8 mouse cellular contexts compared by ENCODE assay signal in the genomic region with DNA sequence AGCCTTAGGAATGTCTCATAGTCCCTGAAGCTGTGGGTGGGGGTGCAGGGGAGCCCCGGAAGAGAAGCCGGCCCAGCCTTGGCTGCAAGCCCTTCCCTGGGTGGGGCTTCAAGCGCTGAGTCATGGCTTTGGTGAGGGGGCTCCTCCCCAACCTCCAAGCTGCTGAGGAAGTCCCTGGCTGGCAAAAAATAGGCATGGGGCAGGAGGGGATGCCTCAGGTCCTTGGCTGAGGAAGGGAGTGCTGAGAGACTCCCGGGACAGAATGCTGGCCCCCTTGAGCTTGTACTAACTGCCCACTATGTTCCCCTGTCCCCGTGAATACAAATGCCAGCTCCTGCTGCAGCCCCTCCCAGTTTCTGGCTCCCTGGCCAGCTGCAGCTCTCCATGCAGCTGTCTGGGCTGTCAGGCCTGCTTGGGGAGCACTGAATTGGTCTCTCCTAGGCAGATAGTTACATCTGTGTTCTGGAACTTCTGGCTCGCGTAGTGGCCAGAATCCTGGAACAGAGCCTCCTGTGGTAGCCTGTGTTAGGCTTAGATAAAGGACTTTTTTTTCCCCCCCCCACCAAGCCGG. TPM values are rescaled to one million over a fixed set of nuclear protein-coding genes. Genes with fewer than 3 reads are reported as not detected.
DNase-seq lines count a peak whose midpoint lies in the region; ATAC-seq lines count a peak whose summit lies in the region.

No protein-coding gene starts in this region.

- H3K4me3 ChIP-seq in intestine, embryonic 14.5 days (ENCODE audit: low read depth, low read length): no peak overlapping the region
- no peak overlapping the region for H3K4me3 ChIP-seq in limb, embryonic 11.5 days (ENCODE audit: low read depth, low read length)
- H3K4me3 ChIP-seq in midbrain, embryonic 12.5 days: peak overlapping the region; percentile 94
- H3K4me3 ChIP-seq in stomach, embryonic 15.5 days (replicated peaks): peak overlapping the region; percentile 97

- peak; percentile 73 to 81 for DNase-seq in left cerebral cortex, adult 18-20 months (ENCODE audit: low spot score in 2 of 2)
- no peak for DNase-seq in left cerebral cortex, adult 11 months (ENCODE audit: low spot score)
- peak; percentile 57 to 64 for DNase-seq in cerebellum, postnatal 14 days
- peak; percentile 86 for DNase-seq in gastrocnemius, postnatal 25 days
- DNase-seq in intestine, embryonic 14.5 days (ENCODE audit: low spot score): no peak
- DNase-seq in limb, embryonic 11.5 days (ENCODE audit: low spot score): no peak

- WGBS in intestine, embryonic 14.5 days: 23% methylated on average over 8 of the region's 8 CpGs
- 40% methylated on average over 8 of the region's 8 CpGs for WGBS in limb, embryonic 11.5 days
- WGBS in midbrain, embryonic 12.5 days: 42% methylated on average over 8 of the region's 8 CpGs
- 16% methylated on average over 8 of the region's 8 CpGs for WGBS in stomach, embryonic 15.5 days

- H3K27ac ChIP-seq in intestine, embryonic 14.5 days (ENCODE audit: low read depth): 0 out of 2 replicates have a peak overlapping the region, but pooled peaks have one; percentile 27
- H3K27ac ChIP-seq in limb, embryonic 11.5 days (replicated peaks; ENCODE audit: low read depth, low read length): no peak overlapping the region
- H3K27ac ChIP-seq in midbrain, embryonic 12.5 days (replicated peaks): peak overlapping the region; percentile 15; the same call in 1 of the 2 replicates
- H3K27ac ChIP-seq in stomach, embryonic 15.5 days: peak overlapping the region; percentile 74

- no peaks in the 10 kb centered on the region for H3K27me3 ChIP-seq in intestine, embryonic 14.5 days (replicated peaks; ENCODE audit: control insufficient read depth, insufficient read depth, low read length)
- no peaks in the 10 kb centered on the region for H3K27me3 ChIP-seq in limb, embryonic 11.5 days (ENCODE audit: control insufficient read depth, insufficient read depth, low read length)
- no peaks in the 10 kb centered on the region for H3K27me3 ChIP-seq in midbrain, embryonic 12.5 days
- H3K27me3 ChIP-seq in stomach, embryonic 15.5 days (replicated peaks): no peaks in the 10 kb centered on the region

- peak overlapping the region; percentile 11; the same call in 1 of the 2 replicates for H3K9ac ChIP-seq in intestine, embryonic 14.5 days (ENCODE audit: low read length)
- no peak overlapping the region; the same call in 1 of the 2 replicates for H3K9ac ChIP-seq in limb, embryonic 11.5 days (ENCODE audit: low read length)
- H3K9ac ChIP-seq in midbrain, embryonic 12.5 days (replicated peaks): peak overlapping the region; percentile 94
- no peak overlapping the region for H3K9ac ChIP-seq in stomach, embryonic 15.5 days

- peaks cover 20% of the 10 kb centered on the region for H3K36me3 ChIP-seq in intestine, embryonic 14.5 days (ENCODE audit: control insufficient read depth, insufficient read depth, low read length)
- H3K36me3 ChIP-seq in limb, embryonic 11.5 days (ENCODE audit: control insufficient read depth, insufficient read depth, low read length): peaks cover 4% of the 10 kb centered on the region; the same call in 1 of the 2 replicates
- peaks cover 33% of the 10 kb centered on the region for H3K36me3 ChIP-seq in midbrain, embryonic 12.5 days
- H3K36me3 ChIP-seq in stomach, embryonic 15.5 days: peaks cover 14% of the 10 kb centered on the region; the same call in 1 of the 2 replicates

- H3K4me2 ChIP-seq in intestine, embryonic 14.5 days (ENCODE audit: low read length): peak overlapping the region; percentile 31
- H3K4me2 ChIP-seq in limb, embryonic 11.5 days (ENCODE audit: low read depth, severe bottlenecking): peak overlapping the region; percentile 7; the same call in 1 of the 2 replicates
- peak overlapping the region; percentile 96 for H3K4me2 ChIP-seq in midbrain, embryonic 12.5 days (replicated peaks)
- peak overlapping the region; percentile 96 for H3K4me2 ChIP-seq in stomach, embryonic 15.5 days

- no peaks in the 10 kb centered on the region for H3K9me3 ChIP-seq in intestine, embryonic 14.5 days (ENCODE audit: control insufficient read depth, low read length)
- H3K9me3 ChIP-seq in limb, embryonic 11.5 days (ENCODE audit: control insufficient read depth, low read length): no peaks in the 10 kb centered on the region
- H3K9me3 ChIP-seq in midbrain, embryonic 12.5 days: no peaks in the 10 kb centered on the region
- H3K9me3 ChIP-seq in stomach, embryonic 15.5 days: no peaks in the 10 kb centered on the region

- H3K4me1 ChIP-seq in intestine, embryonic 14.5 days (replicated peaks; ENCODE audit: control insufficient read depth, insufficient read depth, low read length): peaks cover 33% of the 10 kb centered on the region
- H3K4me1 ChIP-seq in limb, embryonic 11.5 days (ENCODE audit: control insufficient read depth, insufficient read depth, low read length): peaks cover 18% of the 10 kb centered on the region
- H3K4me1 ChIP-seq in midbrain, embryonic 12.5 days: peaks cover 42% of the 10 kb centered on the region
- H3K4me1 ChIP-seq in stomach, embryonic 15.5 days: peaks cover 39% of the 10 kb centered on the region

- no peak for ATAC-seq in intestine, embryonic 14.5 days (replicated peaks; ENCODE audit: low FRiP score, low TSS enrichment, low read depth)
- ATAC-seq in limb, embryonic 11.5 days (ENCODE audit: insufficient number of reproducible peaks, low FRiP score, low TSS enrichment, low read depth): no peak
- no peak for ATAC-seq in midbrain, embryonic 12.5 days (ENCODE audit: low FRiP score, low read depth)
- peak; percentile 24; the same call in 1 of the 2 replicates for ATAC-seq in stomach, embryonic 15.5 days (ENCODE audit: insufficient read depth, low FRiP score, low read depth)

RNA-seq across cellular contexts. Expression of a gene that starts 2.8 kb away (rescaled TPM):
- total RNA-seq in left cerebral cortex, adult 18-20 months (2021): 100 to 1,000 TPM; 124 to 128 TPM
- total RNA-seq in gastrocnemius, postnatal 25 days (2021): 10 to 100 TPM in 1 of 2 experiments, 1 to 10 TPM in 1; 7.2 to 10.4 TPM
- 16.2 and 16.6 TPM in 2 replicates for polyA plus RNA-seq in intestine, embryonic 14.5 days (2014; fragmentation: Nextera tagmentation; extraction: Ambion mirVana)
- 17.8 and 18.4 TPM in 2 replicates for polyA plus RNA-seq in limb, embryonic 11.5 days (2014; fragmentation: Nextera tagmentation; extraction: Ambion mirVana)
- 54.6 and 61.2 TPM in 2 replicates for polyA plus RNA-seq in midbrain, embryonic 12.5 days (2016; fragmentation: Nextera tagmentation; extraction: Ambion mirVana)
- polyA plus RNA-seq in stomach, embryonic 15.5 days (2015; fragmentation: Nextera tagmentation; extraction: Ambion mirVana): 17.0 and 17.5 TPM in 2 replicates

RNA-seq across cellular contexts. Expression of a gene that starts 2.8 kb away (rescaled TPM):
- total RNA-seq in left cerebral cortex, adult 18-20 months (2021): 10 to 100 TPM; 54.9 to 58.6 TPM
- total RNA-seq in gastrocnemius, postnatal 25 days (2021): 10 to 100 TPM; 10.2 to 11.2 TPM
- 55.6 and 55.9 TPM in 2 replicates for polyA plus RNA-seq in intestine, embryonic 14.5 days (2014; fragmentation: Nextera tagmentation; extraction: Ambion mirVana)
- 42.4 and 45.5 TPM in 2 replicates for polyA plus RNA-seq in limb, embryonic 11.5 days (2014; fragmentation: Nextera tagmentation; extraction: Ambion mirVana)
- polyA plus RNA-seq in midbrain, embryonic 12.5 days (2016; fragmentation: Nextera tagmentation; extraction: Ambion mirVana): 47.7 and 51.9 TPM in 2 replicates
- 51.2 and 51.9 TPM in 2 replicates for polyA plus RNA-seq in stomach, embryonic 15.5 days (2015; fragmentation: Nextera tagmentation; extraction: Ambion mirVana)

RNA-seq across cellular contexts. Expression of a gene that starts 25.1 kb away (rescaled TPM):
- total RNA-seq in left cerebral cortex, adult 18-20 months (2021): 10 to 100 TPM; 31.7 to 33.9 TPM
- total RNA-seq in gastrocnemius, postnatal 25 days (2021): 10 to 100 TPM; 14.1 to 17.9 TPM
- polyA plus RNA-seq in intestine, embryonic 14.5 days (2014; fragmentation: Nextera tagmentation; extraction: Ambion mirVana): 69.3 and 76.4 TPM in 2 replicates
- polyA plus RNA-seq in limb, embryonic 11.5 days (2014; fragmentation: Nextera tagmentation; extraction: Ambion mirVana): 89.4 and 91.1 TPM in 2 replicates
- polyA plus RNA-seq in midbrain, embryonic 12.5 days (2016; fragmentation: Nextera tagmentation; extraction: Ambion mirVana): 88.3 and 95.4 TPM in 2 replicates
- 59.7 and 60.7 TPM in 2 replicates for polyA plus RNA-seq in stomach, embryonic 15.5 days (2015; fragmentation: Nextera tagmentation; extraction: Ambion mirVana)

RNA-seq across cellular contexts. Expression of a gene that starts 25.2 kb away (rescaled TPM):
- total RNA-seq in left cerebral cortex, adult 18-20 months (2021): 10 to 100 TPM; 23.1 to 33.8 TPM
- 10 to 100 TPM; 15.6 to 16.6 TPM for total RNA-seq in gastrocnemius, postnatal 25 days (2021)
- polyA plus RNA-seq in intestine, embryonic 14.5 days (2014; fragmentation: Nextera tagmentation; extraction: Ambion mirVana): 20.5 and 21.4 TPM in 2 replicates
- 19.2 and 20.4 TPM in 2 replicates for polyA plus RNA-seq in limb, embryonic 11.5 days (2014; fragmentation: Nextera tagmentation; extraction: Ambion mirVana)
- polyA plus RNA-seq in midbrain, embryonic 12.5 days (2016; fragmentation: Nextera tagmentation; extraction: Ambion mirVana): 21.7 and 23.5 TPM in 2 replicates
- polyA plus RNA-seq in stomach, embryonic 15.5 days (2015; fragmentation: Nextera tagmentation; extraction: Ambion mirVana): 14.7 and 15.7 TPM in 2 replicates

RNA-seq across cellular contexts. Expression of a gene that starts 31.2 kb away (rescaled TPM):
- under 1 TPM; 0.23 TPM for total RNA-seq in left cerebral cortex, adult 18-20 months (2021)
- under 1 TPM in 1 of 2 experiments, not detected in 1; 0.11 TPM for total RNA-seq in gastrocnemius, postnatal 25 days (2021)
- polyA plus RNA-seq in intestine, embryonic 14.5 days (2014; fragmentation: Nextera tagmentation; extraction: Ambion mirVana): 0.38 and 0.43 TPM in 2 replicates
- polyA plus RNA-seq in limb, embryonic 11.5 days (2014; fragmentation: Nextera tagmentation; extraction: Ambion mirVana): 0.24 and 0.28 TPM in 2 replicates
- 0.51 and 0.57 TPM in 2 replicates for polyA plus RNA-seq in midbrain, embryonic 12.5 days (2016; fragmentation: Nextera tagmentation; extraction: Ambion mirVana)
- polyA plus RNA-seq in stomach, embryonic 15.5 days (2015; fragmentation: Nextera tagmentation; extraction: Ambion mirVana): 0.30 and 0.50 TPM in 2 replicates

Comparison
In these comparisons a context has a peak if more than half of its experiments do, and no peak if none do; other contexts are left out.
1. DNase-seq: peak in left cerebral cortex, adult 18-20 months (2 of 2), cerebellum, postnatal 14 days (2 of 2) and gastrocnemius, postnatal 25 days (single experiment); none in left cerebral cortex, adult 11 months (single experiment), intestine, embryonic 14.5 days (single experiment) and limb, embryonic 11.5 days (single experiment).
2. H3K4me2 ChIP-seq: peak in every context shown above with its lines; median percentile 96 in midbrain, embryonic 12.5 days; 96 in stomach, embryonic 15.5 days; 31 in intestine, embryonic 14.5 days; 7 in limb, embryonic 11.5 days.
3. H3K4me3 ChIP-seq: peak in midbrain, embryonic 12.5 days (single experiment) and stomach, embryonic 15.5 days (single experiment); none in intestine, embryonic 14.5 days (single experiment) and limb, embryonic 11.5 days (single experiment).
4. H3K9ac ChIP-seq: peak in intestine, embryonic 14.5 days (single experiment) and midbrain, embryonic 12.5 days (single experiment); none in limb, embryonic 11.5 days (single experiment) and stomach, embryonic 15.5 days (single experiment).